Mouse (Mus musculus): ENCODE measurements around the gene Tmem56. TPM values are rescaled to one million over a fixed set of nuclear protein-coding genes. Genes with fewer than 3 reads are reported as not detected.
A peak's percentile ranks its signal among the peaks of the same experiment; 100 is the strongest.

Tmem56 gene
- total RNA-seq, 2 experiments from 2014 or later, result 22.7 to 37.6 TPM

- DNase-seq, result no peak
Observed at GRCm38 (mm10) chr3:121279679-121280078, 3.2 kb downstream of the Tmem56 start.

- no peak for DNase-seq
Observed at GRCm38 (mm10) chr3:121277557-121277956, 5.3 kb downstream of the Tmem56 start.

- DNase-seq, result no peak
Observed at GRCm38 (mm10) chr3:121277009-121277408, 5.9 kb downstream of the Tmem56 start.

- DNase-seq, result no peak
Observed at GRCm38 (mm10) chr3:121274010-121274409, 8.9 kb downstream of the Tmem56 start.

- DNase-seq, result no peak
Observed at GRCm38 (mm10) chr3:121272577-121272976, 10.3 kb downstream of the Tmem56 start.

GRCm38 (mm10) chr3:121267283-121267682 is 15.6 kb downstream of the Tmem56 start:
- no peak for DNase-seq

GRCm38 (mm10) chr3:121264242-121264641 is 18.7 kb downstream of the Tmem56 start:
- no peak for DNase-seq

GRCm38 (mm10) chr3:121263205-121263548 is 19.7 kb downstream of the Tmem56 start:
- peak; percentile 69 for DNase-seq

GRCm38 (mm10) chr3:121262521-121263204 is 20.2 kb downstream of the Tmem56 start:
- peak; percentile 77 for DNase-seq

GRCm38 (mm10) chr3:121261939-121262520 is 20.9 kb downstream of the Tmem56 start:
- DNase-seq, result no peak

GRCm38 (mm10) chr3:121261251-121261650 is 21.6 kb downstream of the Tmem56 start:
- no peak for DNase-seq

GRCm38 (mm10) chr3:121260831-121261230 is 22.1 kb downstream of the Tmem56 start:
- DNase-seq, result no peak

- DNase-seq, result no peak
Observed at GRCm38 (mm10) chr3:121260041-121260440, 22.9 kb downstream of the Tmem56 start.

- DNase-seq, result no peak
Observed at GRCm38 (mm10) chr3:121258521-121259478, 24.1 kb downstream of the Tmem56 start.

GRCm38 (mm10) chr3:121257418-121257817 is 25.5 kb downstream of the Tmem56 start:
- DNase-seq, result no peak

- DNase-seq, result no peak
Observed at GRCm38 (mm10) chr3:121256131-121256530, 26.8 kb downstream of the Tmem56 start.

- DNase-seq, result no peak
Observed at GRCm38 (mm10) chr3:121255501-121255900, 27.4 kb downstream of the Tmem56 start.

- DNase-seq, result peak; percentile 22
Observed at GRCm38 (mm10) chr3:121250576-121251433, 32.1 kb downstream of the Tmem56 start.

GRCm38 (mm10) chr3:121250048-121250447 is 32.9 kb downstream of the Tmem56 start:
- DNase-seq, result no peak

GRCm38 (mm10) chr3:121242941-121243340 is 40.0 kb downstream of the Tmem56 start:
- no peak for DNase-seq

GRCm38 (mm10) chr3:121242111-121242936 is 40.6 kb downstream of the Tmem56 start:
- no peak for DNase-seq
